Mouse (Mus musculus) myocyte (in vitro differentiated cells): ENCODE measurements around the gene Dnaic1.
A peak's percentile ranks its signal among the peaks of the same experiment; 100 is the strongest.

Source experiments
- MAX ChIP-seq: IDR thresholded peaks from one replicate; pipeline ENCODE4 v1.6.1; 2011; ENCODE audit warnings: low read depth, mild to moderate bottlenecking, control low read depth
- MYOD1 ChIP-seq, 3 experiments: IDR thresholded peaks; one replicate each; pipeline ENCODE4 v1.6.1; 2011; ENCODE audit warnings: control low read depth in 2 of 3, low read depth in 2 of 3, mild to moderate bottlenecking in 2 of 3, moderate library complexity in 1 of 3; ENCODE audit not compliant: insufficient read length in 2 of 3, control insufficient read depth in 1 of 3
- MYOG ChIP-seq, 3 experiments: IDR thresholded peaks; one replicate each; pipeline ENCODE4 v1.6.1; 2011; ENCODE audit warnings: control low read depth in 2 of 3, low read depth in 2 of 3, mild to moderate bottlenecking in 2 of 3; ENCODE audit not compliant: insufficient read length in 2 of 3, control insufficient read depth in 1 of 3, insufficient read depth in 1 of 3
- POLR2A ChIP-seq: IDR thresholded peaks from one replicate; pipeline ENCODE4 v1.6.1; 2011; ENCODE audit warnings: low read depth, mild to moderate bottlenecking, control low read depth, moderate library complexity; ENCODE audit not compliant: insufficient read length
- POLR2AphosphoS2 ChIP-seq: IDR thresholded peaks from one replicate; pipeline ENCODE4 v1.6.1; 2011; ENCODE audit warnings: low read depth, control low read depth; ENCODE audit not compliant: insufficient read length
- REST ChIP-seq: IDR thresholded peaks from one replicate; pipeline ENCODE4 v1.6.1; 2011; ENCODE audit warnings: mild to moderate bottlenecking, control low read depth, moderate library complexity; ENCODE audit not compliant: insufficient read depth, insufficient read length
- TCF12 ChIP-seq: IDR thresholded peaks from one replicate; pipeline ENCODE4 v1.6.1; 2011; ENCODE audit warnings: mild to moderate bottlenecking, control low read depth; ENCODE audit not compliant: poor library complexity, insufficient read depth, severe bottlenecking
- USF1 ChIP-seq: IDR thresholded peaks from one replicate; pipeline ENCODE4 v1.6.1; 2011; ENCODE audit warnings: low read depth, mild to moderate bottlenecking, control low read depth, moderate library complexity

- no peak for TF ChIP-seq POLR2A
- TF ChIP-seq MYOD1 (IDR thresholded peaks at IDR 0.05; ENCODE audit: control insufficient read depth in 1 of 3, insufficient read length in 2 of 3, low read depth in 2 of 3): no peak
- TF ChIP-seq POLR2AphosphoS2: no peak
- TF ChIP-seq USF1: no peak
- TF ChIP-seq REST: peak; percentile 95
- no peak for TF ChIP-seq MYOG (IDR thresholded peaks at IDR 0.05; ENCODE audit: control insufficient read depth in 1 of 3, insufficient read depth in 1 of 3, insufficient read length in 2 of 3, low read depth in 2 of 3)
- no peak for TF ChIP-seq TCF12
- TF ChIP-seq MAX: no peak
These were observed 37.2 kb upstream of the Dnaic1 start for GRCm38 (mm10) chr4:41532420-41532819.
